Mouse (Mus musculus) lung, postnatal 0 days (tissue): ENCODE measurements around the gene Krt32.

ENCODE experiments used
- CTCF ChIP-seq: IDR thresholded peaks from 2 replicates; pipeline ENCODE4 v1.5.1; 2016; ENCODE audit warnings: antibody characterized with exemption, mild to moderate bottlenecking
- EP300 ChIP-seq: IDR thresholded peaks from 2 replicates; pipeline ENCODE4 v1.6.1; 2016; ENCODE audit warnings: antibody characterized with exemption, mild to moderate bottlenecking, control low read depth

DNA sequence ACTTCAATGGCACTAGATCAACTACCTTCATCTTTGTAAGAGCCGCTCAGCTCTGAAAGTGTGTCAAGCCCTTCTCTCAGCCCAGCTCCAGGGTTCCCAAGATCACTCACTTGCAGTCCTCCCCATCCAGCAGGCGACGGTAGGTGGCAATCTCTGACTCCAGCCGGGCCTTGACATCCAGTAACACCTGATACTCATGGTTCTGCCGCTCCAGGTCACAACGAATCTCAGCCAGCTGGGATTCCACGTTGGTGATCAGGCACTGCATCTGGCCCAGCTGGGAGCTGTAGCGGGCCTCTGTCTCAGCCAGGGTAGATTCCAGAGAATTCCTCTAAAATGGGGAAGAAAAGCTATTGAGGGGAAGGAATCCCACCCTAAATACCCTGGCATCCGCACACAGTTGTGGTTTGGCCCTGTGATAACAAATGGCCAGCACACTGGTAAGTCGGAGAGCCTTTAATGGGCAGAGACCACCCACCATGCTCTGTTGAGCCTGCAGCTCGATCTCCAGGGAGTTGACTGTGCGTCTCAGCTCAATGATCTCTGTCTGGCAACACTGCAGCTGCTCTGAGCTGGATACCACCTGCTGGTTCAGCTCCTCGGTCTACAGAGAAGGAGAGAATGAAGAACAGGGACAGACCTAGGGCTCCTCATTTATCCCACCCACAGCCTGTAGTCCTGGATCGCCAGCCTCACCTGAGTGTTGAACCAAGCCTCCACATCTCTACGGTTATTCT is 14.8 kb upstream of the Krt32 start:
- TF ChIP-seq CTCF (no peak), EP300 (no peak)
